ENCODE assay signal across 8 mouse cellular contexts in the genomic region with DNA sequence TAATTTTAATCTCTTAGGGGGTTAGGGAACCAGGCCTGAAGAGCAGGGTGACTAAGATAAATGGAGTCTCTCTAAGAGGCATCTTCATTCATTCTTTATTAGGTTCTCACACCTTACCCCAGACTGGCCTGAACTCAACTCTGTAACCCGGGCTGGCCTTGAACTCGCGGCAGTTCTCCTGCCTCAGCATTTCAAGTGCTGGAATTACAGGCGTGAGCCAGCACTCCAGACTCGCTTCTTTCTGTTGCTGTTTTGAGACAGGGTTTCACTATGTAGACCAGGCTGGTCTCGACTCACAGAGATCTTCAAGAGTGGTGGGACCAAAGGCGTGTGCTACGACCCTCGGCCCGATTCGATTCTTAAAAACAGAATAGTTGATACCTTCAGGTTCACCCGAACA. TPM values are rescaled to one million over a fixed set of nuclear protein-coding genes. Genes with fewer than 3 reads are reported as not detected.
DNase-seq lines count a peak whose midpoint lies in the region; ATAC-seq and TF ChIP-seq lines count a peak whose summit lies in the region.
"Had no signal": no experiment of that assay in that cellular context is flagged by ENCODE, and none has a peak within 500 bp of the region (broad histone marks: within the 10 kb centered on the region; RNA-seq: fewer than 3 reads in every experiment).

No protein-coding gene starts in this region.

- peak overlapping the region; percentile 85 for H3K4me2 ChIP-seq in liver, embryonic 11.5 days
- peak overlapping the region; percentile 82 for H3K4me2 ChIP-seq in neural tube, embryonic 13.5 days

- no peaks in the 10 kb centered on the region for H3K9me3 ChIP-seq in liver, embryonic 11.5 days (ENCODE audit: control insufficient read depth, low read length)
- no peaks in the 10 kb centered on the region for H3K9me3 ChIP-seq in neural tube, embryonic 13.5 days

- H3K4me3 ChIP-seq in testis, adult 2 months (ENCODE audit: control insufficient read depth, low read depth, low read length), result peak overlapping the region; percentile 98
- H3K4me3 ChIP-seq in liver, embryonic 11.5 days (ENCODE audit: low read depth, low read length), result peak overlapping the region; percentile 74
- H3K4me3 ChIP-seq in neural tube, embryonic 13.5 days, result peak overlapping the region; percentile 69

- TF ChIP-seq CTCF in testis, adult 2 months (IDR thresholded peaks at IDR 0.05; ENCODE audit: control insufficient read depth, insufficient read depth, insufficient replicate concordance, low read depth, low read length), result no peak

- no peak for TF ChIP-seq POLR2A in testis, adult 2 months (IDR thresholded peaks at IDR 0.05; ENCODE audit: control insufficient read depth, low read depth, low read length)

- peak overlapping the region; percentile 91 for H3K9ac ChIP-seq in liver, embryonic 11.5 days (ENCODE audit: low read depth, low read length)
- H3K9ac ChIP-seq in neural tube, embryonic 13.5 days, result peak overlapping the region; percentile 85

- H3K36me3 ChIP-seq in testis, adult 2 months (ENCODE audit: control insufficient read depth, insufficient read depth, low read length), result peaks cover 3% of the 10 kb centered on the region
- H3K36me3 ChIP-seq in liver, embryonic 11.5 days (ENCODE audit: control insufficient read depth, insufficient read depth, low read length), result peaks cover 15% of the 10 kb centered on the region; the same call in 1 of the 2 replicates
- peaks cover 29% of the 10 kb centered on the region for H3K36me3 ChIP-seq in neural tube, embryonic 13.5 days

- ATAC-seq in liver, embryonic 11.5 days (replicated peaks; ENCODE audit: low FRiP score), result peak; percentile 34
- ATAC-seq in neural tube, embryonic 13.5 days (ENCODE audit: low read depth), result no peak; the same call in none of the 2 replicates

- WGBS in liver, embryonic 11.5 days, result 15% methylated on average over 12 of the region's 12 CpGs
- WGBS in neural tube, embryonic 13.5 days, result 19% methylated on average over 12 of the region's 12 CpGs

- H3K4me1 ChIP-seq in testis, adult 2 months (ENCODE audit: control insufficient read depth, insufficient read depth, low read length), result peaks cover 2% of the 10 kb centered on the region
- H3K4me1 ChIP-seq in liver, embryonic 11.5 days (replicated peaks; ENCODE audit: control insufficient read depth, insufficient read depth, low read length), result peaks cover 10% of the 10 kb centered on the region
- peaks cover 27% of the 10 kb centered on the region for H3K4me1 ChIP-seq in neural tube, embryonic 13.5 days (replicated peaks)

- no peak for DNase-seq in testis, postnatal 10 days (ENCODE audit: low spot score)
- DNase-seq in cerebellum, postnatal 14 days, result peak; percentile 55 to 69
- peak; percentile 30 for DNase-seq in heart, postnatal 4 days
- no peak for DNase-seq in liver, embryonic 11.5 days (ENCODE audit: low spot score)
- no peak for DNase-seq in frontal cortex, postnatal 10 days (ENCODE audit: low spot score in 2 of 2)

- peak overlapping the region; percentile 88 for H3K27ac ChIP-seq in testis, adult 2 months (ENCODE audit: control insufficient read depth, insufficient read depth, low read depth, low read length)
- H3K27ac ChIP-seq in liver, embryonic 11.5 days (ENCODE audit: low read depth, low read length), result peak overlapping the region; percentile 82
- H3K27ac ChIP-seq in neural tube, embryonic 13.5 days (replicated peaks), result peak overlapping the region; percentile 87

- no peaks in the 10 kb centered on the region for H3K27me3 ChIP-seq in testis, adult 2 months (ENCODE audit: control insufficient read depth, insufficient read depth, low read length)
- no peaks in the 10 kb centered on the region for H3K27me3 ChIP-seq in liver, embryonic 11.5 days (replicated peaks; ENCODE audit: control insufficient read depth, insufficient read depth, low read length)
- peaks cover 14% of the 10 kb centered on the region for H3K27me3 ChIP-seq in neural tube, embryonic 13.5 days

RNA-seq across cellular contexts. Expression of a gene that starts 1.3 kb away (rescaled TPM):
- 46.5 and 49.4 TPM in 2 replicates for polyA plus RNA-seq in testis, adult 2 months (2012; rRNA removed)
- 10 to 100 TPM; 50.0 to 55.8 TPM for total RNA-seq in heart, postnatal 4 days (2021)
- polyA plus RNA-seq in liver, embryonic 11.5 days (2014; fragmentation: Nextera tagmentation; extraction: Ambion mirVana), result 86.5 and 96.2 TPM in 2 replicates
- polyA plus RNA-seq in neural tube, embryonic 13.5 days (2015; fragmentation: Nextera tagmentation; extraction: Ambion mirVana), result 74.5 and 75.3 TPM in 2 replicates

RNA-seq across cellular contexts. Expression of a gene that starts 2.7 kb away (rescaled TPM):
- 46.7 and 50.8 TPM in 2 replicates for polyA plus RNA-seq in testis, adult 2 months (2012; rRNA removed)
- total RNA-seq in heart, postnatal 4 days (2021), result 10 to 100 TPM; 11.8 to 13.1 TPM
- polyA plus RNA-seq in liver, embryonic 11.5 days (2014; fragmentation: Nextera tagmentation; extraction: Ambion mirVana), result 7.1 TPM in 2 replicates
- polyA plus RNA-seq in neural tube, embryonic 13.5 days (2015; fragmentation: Nextera tagmentation; extraction: Ambion mirVana), result 6.5 and 6.7 TPM in 2 replicates

RNA-seq across cellular contexts. Expression of a gene that starts 21.9 kb away (rescaled TPM):
- polyA plus RNA-seq in testis, adult 2 months (2012; rRNA removed), result not detected in 2 replicates
- total RNA-seq in heart, postnatal 4 days (2021), result not detected
- polyA plus RNA-seq in liver, embryonic 11.5 days (2014; fragmentation: Nextera tagmentation; extraction: Ambion mirVana), result 25.7 and 31.6 TPM in 2 replicates
- not detected in 2 replicates for polyA plus RNA-seq in neural tube, embryonic 13.5 days (2015; fragmentation: Nextera tagmentation; extraction: Ambion mirVana)
- polyA plus RNA-seq: gonadal fat pad, adult 2 months had no signal

RNA-seq across cellular contexts. Expression of a gene that starts 36.7 kb away (rescaled TPM):
- polyA plus RNA-seq in testis, adult 2 months (2012; rRNA removed), result 5.1 and 5.8 TPM in 2 replicates
- total RNA-seq in heart, postnatal 4 days (2021), result 10 to 100 TPM; 46.5 to 49.7 TPM
- polyA plus RNA-seq in liver, embryonic 11.5 days (2014; fragmentation: Nextera tagmentation; extraction: Ambion mirVana), result 35.0 TPM in 2 replicates
- 11.1 and 14.3 TPM in 2 replicates for polyA plus RNA-seq in neural tube, embryonic 13.5 days (2015; fragmentation: Nextera tagmentation; extraction: Ambion mirVana)

RNA-seq across cellular contexts. Expression of a gene that starts 58.0 kb away (rescaled TPM):
- 0.70 and 0.72 TPM in 2 replicates for polyA plus RNA-seq in testis, adult 2 months (2012; rRNA removed)
- total RNA-seq in heart, postnatal 4 days (2021), result not detected
- polyA plus RNA-seq in liver, embryonic 11.5 days (2014; fragmentation: Nextera tagmentation; extraction: Ambion mirVana), result not detected in 2 replicates
- polyA plus RNA-seq in neural tube, embryonic 13.5 days (2015; fragmentation: Nextera tagmentation; extraction: Ambion mirVana), result 1.9 and 3.1 TPM in 2 replicates

Comparison
In these comparisons a context has a peak if more than half of its experiments do, and no peak if none do; other contexts are left out.
1. DNase-seq: peak in cerebellum, postnatal 14 days (2 of 2) and heart, postnatal 4 days (single experiment); none in testis, postnatal 10 days (single experiment), liver, embryonic 11.5 days (single experiment) and frontal cortex, postnatal 10 days (0 of 2).
2. RNA of a gene that starts 21.9 kb away (polyA plus RNA-seq): 25.7 to 31.6 TPM in liver, embryonic 11.5 days; not detected in testis, adult 2 months and not detected in neural tube, embryonic 13.5 days; every median in the first group is over 10 times any median in the second.
3. Peak in every context shown above with its lines, with median percentiles within 50 percentile points of each other: H3K27ac ChIP-seq and H3K4me3 ChIP-seq.